Mouse (Mus musculus) thymus, postnatal 4 days (tissue): ENCODE data around the gene Oas1e.

Experiments used
- DNase-seq: peaks from one replicate; pipeline ENCODE4 v3.0.0; 2021

Oas1e gene

DNA sequence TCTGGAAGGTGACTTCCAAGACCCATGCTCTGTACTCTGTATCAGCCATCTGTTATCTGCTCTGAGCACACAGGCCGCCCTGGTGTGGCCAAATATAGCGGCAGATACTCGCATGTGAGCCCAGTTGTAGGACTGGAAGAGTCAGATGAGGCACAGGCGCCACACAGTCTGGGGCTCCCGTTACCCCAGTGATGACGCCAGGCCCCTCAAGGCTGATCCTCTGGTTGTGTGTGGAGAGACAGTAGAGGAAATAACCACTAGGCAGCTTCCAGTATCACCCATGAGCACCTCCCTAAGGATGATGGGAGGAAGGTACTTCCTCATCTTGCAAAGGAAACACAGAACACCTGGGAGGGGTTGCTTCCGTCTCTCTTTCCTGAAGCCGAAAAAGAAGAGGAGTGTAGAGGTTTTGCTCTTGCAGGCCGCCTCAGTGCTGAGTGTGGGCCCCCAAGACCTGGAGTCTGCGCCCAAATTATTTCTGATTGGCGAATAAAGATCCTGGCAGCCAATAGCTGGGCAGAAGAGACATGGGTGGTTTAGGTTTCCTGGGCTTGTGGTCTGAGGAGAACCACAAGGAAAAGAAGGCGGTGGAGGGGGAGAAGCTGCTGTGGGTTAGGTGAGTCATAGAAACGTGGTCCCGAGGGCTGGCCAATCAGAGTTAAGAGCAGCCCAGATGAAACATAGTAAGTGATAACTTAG is 19.9 kb downstream of the Oas1e start:
- peak; percentile 60 for DNase-seq

DNA sequence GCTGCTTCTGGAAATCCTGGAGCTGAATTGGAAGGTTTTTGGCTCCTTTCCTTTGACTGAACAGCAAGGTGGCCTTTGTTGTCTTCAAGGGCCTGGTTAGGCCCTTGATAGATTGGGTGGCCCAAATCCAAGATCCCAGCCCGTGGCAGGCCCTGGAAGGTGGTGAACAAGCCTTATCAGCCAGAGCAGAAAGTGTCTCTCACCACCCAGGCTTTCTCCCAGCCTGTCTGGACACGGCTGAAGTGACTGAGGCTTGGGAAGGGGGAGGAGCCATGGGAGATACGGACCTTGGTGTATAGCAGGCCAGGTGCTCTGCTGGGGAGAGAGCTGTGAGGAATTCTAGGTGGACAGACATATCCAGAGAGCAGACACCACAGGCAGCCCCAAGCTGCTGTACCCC is 25.9 kb downstream of the Oas1e start:
- no peak for DNase-seq

DNA sequence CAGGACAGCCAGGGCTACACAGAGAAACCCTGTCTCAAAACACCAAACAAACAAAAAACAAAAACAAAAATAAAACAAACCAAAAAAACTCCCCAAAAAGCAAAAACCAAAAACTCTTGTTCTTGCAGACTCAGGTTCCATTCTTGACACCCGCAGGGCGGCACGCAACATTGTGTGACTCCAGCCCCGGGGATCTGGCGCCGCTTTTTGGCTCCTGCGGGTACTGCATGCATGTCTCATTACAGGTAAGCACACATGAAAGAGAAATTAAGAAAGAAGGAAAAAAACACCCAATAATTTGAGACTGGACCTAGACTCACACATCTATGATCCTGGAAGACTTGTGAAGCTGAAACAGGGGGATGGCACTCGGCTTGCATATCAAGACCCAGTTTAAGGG is 30.3 kb downstream of the Oas1e start:
- no peak for DNase-seq

DNA sequence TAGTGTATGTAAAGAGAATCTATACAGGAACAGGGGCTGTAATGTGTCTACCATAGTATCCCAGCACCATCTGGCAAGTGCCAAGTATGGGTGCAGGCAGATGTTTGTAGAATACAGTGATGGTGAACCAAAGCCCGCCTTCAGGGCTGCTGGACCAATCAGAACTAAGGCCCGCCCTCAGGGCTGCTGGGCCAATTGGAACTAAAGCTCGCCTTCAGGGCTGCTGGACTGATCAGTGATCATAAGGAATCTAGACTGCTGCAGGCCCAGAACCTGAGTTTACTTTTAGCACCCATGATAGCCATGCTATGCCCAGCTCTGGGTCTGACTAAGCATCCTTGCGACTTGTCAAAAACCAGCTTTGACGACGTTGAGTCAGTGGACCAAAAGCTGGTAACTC is 33.4 kb downstream of the Oas1e start:
- no peak for DNase-seq

DNA sequence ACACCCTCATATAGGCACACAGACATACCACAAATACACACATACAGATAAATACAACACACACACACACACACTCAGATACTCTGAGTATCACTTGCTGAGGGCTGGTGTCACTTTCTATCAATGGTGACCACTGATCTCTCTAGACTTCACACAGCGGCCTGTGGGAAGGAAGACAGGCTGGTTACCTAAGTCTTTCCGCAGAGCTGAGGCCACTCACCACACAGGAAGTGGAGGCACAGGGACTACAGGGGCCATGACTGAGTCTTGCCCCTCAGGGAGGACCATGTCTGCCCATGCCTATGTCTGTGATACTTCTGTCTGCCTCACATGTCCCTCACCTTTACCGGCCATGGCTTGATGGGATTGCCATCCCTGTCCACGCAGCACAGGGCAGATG is 41.1 kb downstream of the Oas1e start:
- DNase-seq: no peak

DNA sequence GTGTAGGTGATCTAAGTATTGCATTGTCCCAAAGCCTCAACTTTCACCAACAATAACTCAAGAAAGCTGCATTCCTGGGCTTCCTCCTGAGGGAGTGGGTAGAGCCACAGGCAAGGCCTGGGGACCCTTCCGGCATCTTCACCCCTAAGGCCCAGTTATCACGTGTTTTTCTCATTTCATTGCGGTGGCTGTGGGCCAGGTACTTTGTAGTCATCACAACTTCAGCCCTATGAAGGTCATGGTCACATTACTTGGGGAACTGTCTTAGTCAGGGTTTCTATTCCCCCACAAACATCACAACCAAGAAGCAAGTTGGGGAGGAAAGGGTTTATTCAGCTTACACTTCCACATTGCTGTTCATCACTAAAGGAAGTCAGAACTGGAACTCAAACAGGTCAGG is 42.5 kb downstream of the Oas1e start:
- no peak for DNase-seq

DNA sequence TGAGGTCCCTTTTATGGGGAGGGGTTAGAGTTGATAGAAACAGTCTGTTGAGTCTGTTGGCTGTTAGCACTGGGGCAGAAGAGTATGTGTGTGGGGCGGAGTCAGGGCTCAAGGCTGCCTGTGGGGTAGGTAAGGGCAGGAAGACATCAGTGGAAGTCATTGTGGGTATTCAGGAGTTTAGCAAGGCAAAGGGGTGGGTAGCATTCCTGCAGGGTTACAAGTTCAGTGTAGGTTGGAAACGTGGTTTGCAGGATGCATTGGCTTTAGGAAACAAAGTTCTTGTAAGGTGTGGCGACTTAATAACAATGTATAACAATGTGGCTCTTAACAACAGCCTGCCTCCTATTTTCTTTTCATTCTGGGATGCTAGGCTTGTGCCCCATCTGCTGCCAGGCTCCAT is 44.1 kb downstream of the Oas1e start:
- no peak for DNase-seq

DNA sequence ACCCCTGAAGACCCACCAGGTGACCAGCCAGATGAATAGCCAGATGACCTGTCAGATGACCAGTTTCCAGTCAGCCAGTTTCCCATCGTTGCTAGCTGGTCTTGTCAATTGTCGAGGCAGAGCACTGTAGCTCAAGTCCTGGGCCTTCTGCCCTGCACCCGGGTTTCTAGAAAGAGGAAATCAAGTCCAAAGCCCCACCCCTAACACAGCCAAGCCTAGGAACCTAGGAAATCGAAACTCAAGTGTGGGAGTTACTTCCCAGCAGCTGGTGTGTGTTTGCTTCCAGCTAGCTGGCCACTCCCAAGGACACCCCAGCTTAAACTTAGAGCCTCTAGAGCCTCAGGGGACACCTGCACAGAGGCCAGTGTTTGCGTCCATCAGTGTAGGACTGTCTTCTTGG is 45.6 kb downstream of the Oas1e start, which contains the start of gene Oas2:
Gene Oas2 (minus strand): TSS at position 166 of the 400 bp plus-strand sequence.
- DNase-seq: no peak

DNA sequence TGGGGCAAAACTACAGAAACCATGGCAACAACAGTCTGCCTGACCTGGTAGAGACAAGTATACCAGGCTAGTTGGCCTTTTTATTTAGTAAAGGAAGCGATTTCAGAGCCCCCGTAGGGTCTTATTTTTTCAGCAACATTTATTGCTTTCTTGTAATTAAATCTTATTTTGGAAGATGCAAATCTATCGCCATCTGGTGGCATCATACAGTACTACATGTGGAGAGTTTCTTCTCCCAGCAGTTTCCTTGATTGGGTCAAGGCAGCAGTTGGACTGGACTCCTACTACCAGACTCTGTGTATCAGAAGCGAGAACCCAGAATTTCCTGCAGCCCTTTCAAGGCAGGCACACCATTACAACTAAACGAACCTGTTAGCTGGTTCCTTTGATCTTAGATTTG is 48.9 kb downstream of the Oas1e start:
- peak; percentile 59 for DNase-seq

DNA sequence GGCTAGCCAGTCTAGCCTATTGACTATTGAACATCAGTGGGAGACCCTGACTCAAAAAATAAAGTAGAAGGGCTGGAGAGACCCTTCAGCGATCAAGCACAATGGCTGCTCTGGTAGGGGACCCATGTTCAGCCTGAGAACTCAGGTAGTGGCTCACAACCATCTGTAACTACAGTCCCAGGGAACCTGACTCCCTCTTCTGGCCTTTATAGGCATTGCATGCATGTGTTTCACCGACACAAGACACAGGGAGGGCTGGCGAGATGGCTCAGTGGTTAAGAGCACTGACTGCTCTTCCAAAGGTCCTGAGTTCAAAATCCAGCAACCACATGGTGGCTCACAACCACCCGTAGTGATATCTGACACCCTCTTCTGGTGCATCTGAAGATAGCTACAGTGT is 53.2 kb downstream of the Oas1e start:
- DNase-seq: peak; percentile 75
